Mouse (Mus musculus) cerebellum, postnatal 25 days (tissue): ENCODE data around the gene 5730596B20Rik.

ENCODE experiments used
- DNase-seq, 2 experiments: peaks; one replicate each; pipeline ENCODE4 v3.0.0; 2021; ENCODE audit warnings: mixed read lengths in 2 of 2

The 5730596B20Rik gene

GRCm38 (mm10) chr6:52177061-52177735 lies at the start of gene 5730596B20Rik:
TSS of gene 5730596B20Rik (plus strand) at chr6:52177498.
- no peak for DNase-seq

DNA sequence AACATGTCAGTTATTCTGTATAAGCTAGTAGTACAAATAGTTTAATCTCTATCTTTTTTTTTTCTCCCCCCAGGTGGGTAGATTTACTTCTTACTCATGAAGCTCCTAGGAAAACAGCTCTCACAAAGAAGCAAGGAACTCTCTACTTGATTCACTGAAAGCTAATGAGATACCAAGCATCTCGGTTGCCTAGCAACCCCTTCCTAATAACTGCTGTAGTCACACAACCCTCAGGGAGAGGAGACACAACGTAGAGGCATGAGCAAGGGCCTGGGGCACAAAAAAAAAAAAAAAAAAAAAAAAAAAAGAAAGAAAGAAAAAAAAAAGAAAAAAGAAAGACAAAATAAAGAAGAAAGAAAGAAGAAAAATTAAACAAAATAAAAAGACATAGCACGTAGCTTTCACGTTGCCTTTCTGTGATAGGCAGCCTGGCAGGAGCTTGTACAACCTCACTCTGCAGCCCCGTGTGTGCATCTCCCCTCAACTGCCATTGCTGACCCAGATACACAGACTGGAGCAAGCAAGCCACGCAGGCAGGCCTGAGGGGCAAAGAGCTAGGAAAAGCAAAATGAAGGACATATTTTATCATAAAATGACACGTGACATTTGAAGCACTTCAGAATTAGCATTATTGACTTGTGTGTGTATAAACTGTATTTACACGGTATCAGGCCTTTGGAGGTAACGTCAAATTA lies 39.3 kb upstream of the 5730596B20Rik start:
- no peak for DNase-seq

DNA sequence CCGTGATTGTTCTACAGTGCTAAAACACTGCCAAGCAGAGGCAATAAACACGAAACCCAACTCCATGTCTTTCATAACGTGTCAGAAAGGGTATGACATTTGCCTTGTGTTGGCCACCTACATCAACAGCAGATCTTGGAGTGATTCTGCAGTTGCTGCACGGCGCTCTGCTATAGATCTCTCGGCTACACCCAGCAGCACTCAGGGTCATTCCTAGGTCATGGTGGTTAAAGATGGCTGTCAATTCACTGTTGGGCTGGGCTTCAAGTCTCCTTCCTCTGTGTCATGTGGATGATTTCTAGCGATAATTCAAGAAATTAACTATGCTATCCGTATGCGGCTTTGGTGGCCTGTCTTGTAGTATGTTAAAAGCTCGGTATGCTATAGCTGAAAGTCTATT lies 38.7 kb upstream of the 5730596B20Rik start:
- no peak for DNase-seq

DNA sequence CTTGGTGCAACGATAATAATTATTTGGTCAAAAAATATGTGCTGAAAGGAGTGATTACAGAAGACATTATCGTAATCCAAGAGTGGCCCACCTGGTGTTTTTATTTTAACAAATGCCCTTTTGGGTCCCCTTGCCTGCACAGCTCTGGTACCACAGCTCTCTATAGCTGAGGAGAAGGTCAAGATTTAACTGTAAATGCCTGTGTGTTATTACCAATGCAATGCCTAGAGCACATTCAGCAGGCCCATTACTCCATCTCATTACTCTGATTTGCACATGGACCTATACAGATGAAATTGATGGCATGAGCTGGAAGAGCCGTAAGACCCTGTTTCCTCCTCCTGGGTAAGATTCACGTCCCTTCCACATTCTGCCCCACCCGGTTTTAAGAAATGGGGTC lies 38.2 kb upstream of the 5730596B20Rik start:
- no peak for DNase-seq

- no peak for DNase-seq
Observed at GRCm38 (mm10) chr6:52150401-52150966, 26.8 kb upstream of the 5730596B20Rik start.

- no peak for DNase-seq
Observed at GRCm38 (mm10) chr6:52151571-52151970, 25.7 kb upstream of the 5730596B20Rik start.

- no peak for DNase-seq
Observed at GRCm38 (mm10) chr6:52152226-52153193, 24.8 kb upstream of the 5730596B20Rik start.

GRCm38 (mm10) chr6:52153270-52153669 lies 24.0 kb upstream of the 5730596B20Rik start:
- no peak for DNase-seq

DNA sequence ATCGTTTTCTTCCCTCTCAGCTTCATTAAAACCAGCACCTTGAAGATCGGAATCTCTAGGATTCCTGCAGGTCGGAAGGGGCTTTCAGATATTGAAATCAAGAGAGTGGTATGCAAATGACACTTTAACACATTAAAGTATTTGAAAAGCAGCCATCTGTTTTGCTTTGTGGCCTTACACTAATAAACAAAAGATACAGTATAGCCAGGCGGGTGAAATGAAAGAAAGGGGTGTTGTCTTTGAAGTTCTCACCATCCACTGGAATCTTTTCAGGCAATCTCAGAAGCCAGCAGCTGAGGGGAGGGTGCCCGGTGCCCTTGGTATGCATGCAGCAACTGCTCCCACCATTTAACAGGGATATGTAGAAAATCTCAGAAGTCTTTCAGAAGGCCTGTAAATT lies 23.3 kb upstream of the 5730596B20Rik start:
- no peak for DNase-seq

DNA sequence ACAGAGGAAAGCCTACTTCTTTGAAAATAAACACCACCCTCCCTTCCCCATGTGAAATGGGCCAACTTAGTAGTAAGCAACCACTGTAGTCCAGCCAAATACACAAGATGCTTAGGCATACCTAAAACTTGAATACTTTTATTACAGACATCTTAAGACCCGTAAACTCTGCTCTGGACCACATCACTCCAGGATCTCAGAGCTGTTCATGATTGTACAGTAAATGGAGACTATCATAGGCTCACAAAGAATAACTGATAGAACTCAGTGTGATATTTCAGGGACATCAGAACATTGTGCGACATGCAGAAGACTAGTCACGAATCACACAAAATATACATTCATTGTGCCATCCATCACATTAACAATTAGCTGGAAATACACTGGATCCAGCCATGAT lies 21.8 kb upstream of the 5730596B20Rik start:
- no peak for DNase-seq

DNA sequence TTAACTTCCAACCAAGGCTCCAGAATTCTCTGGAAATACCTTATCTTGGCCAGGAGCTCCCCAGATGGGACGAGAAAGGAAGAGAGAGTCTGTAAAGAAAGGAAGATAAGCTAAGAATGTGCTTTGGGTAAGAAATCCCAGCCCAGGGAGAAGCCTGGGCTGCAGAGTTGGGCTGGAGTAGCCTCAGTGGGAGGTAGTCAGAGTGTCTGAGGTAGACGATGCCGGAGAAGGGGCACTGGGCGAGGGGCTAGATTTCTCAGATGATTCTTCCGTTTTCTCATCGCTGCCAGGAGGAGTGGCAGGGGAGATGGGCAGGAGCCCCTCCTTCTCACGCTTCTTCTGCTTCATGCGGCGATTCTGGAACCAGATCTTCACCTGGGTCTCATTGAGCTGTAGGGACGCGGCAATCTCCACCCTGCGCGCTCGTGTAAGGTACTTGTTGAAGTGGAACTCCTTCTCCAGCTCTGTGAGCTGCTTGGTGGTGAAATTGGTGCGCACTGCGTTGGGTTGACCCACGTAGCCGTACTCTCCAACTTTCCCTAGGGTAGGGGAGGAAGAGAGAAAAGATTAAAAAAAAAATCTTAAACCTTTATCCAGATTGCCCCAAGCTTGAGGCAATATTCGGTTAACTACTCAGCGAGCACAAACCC lies 20.6 kb upstream of the 5730596B20Rik start:
- no peak for DNase-seq

DNA sequence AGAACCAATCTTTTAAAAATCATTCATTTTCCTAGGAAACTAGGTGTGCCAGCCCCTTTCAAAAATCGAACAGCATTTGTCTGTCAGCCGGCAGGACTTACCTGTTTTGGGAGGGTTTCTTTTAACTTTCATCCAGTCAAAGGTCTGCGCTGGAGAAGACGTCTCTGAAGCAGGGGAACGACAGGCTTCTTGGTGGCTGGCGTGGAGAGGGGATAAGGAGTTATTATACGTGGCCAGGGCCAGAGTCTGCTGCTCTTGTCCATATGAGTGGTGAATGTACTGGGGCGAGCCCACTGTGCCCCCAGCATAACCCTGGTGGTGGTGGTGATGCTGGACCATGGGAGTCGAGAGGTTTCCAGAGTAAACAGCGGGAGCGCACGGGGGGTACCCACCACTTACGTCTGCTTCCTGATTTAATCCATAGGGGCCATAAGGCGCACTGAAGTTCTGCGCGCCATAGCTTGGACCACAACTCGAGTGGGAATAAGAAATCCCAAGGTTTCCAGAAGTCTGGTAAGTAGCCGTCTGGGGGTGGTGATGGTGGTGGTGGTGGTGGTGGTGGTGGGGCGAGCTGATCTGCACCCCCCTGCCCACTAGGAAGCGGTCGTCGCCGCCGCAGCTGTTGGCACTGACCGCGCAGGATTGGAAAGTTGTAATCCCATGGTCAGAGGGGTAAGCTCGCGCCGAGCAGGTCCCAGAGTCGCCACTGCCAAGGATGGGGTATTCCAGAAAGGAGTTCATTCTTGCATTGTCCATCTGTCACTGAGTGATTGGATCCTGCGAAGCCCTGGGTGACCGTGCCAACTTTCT lies 19.6 kb upstream of the 5730596B20Rik start:
- no peak for DNase-seq

- DNase-seq: no peak
Observed at GRCm38 (mm10) chr6:52158276-52159051, 18.8 kb upstream of the 5730596B20Rik start, which contains the start of gene Hoxa1. TSS of gene Hoxa1 (minus strand) at chr6:52158317.

DNA sequence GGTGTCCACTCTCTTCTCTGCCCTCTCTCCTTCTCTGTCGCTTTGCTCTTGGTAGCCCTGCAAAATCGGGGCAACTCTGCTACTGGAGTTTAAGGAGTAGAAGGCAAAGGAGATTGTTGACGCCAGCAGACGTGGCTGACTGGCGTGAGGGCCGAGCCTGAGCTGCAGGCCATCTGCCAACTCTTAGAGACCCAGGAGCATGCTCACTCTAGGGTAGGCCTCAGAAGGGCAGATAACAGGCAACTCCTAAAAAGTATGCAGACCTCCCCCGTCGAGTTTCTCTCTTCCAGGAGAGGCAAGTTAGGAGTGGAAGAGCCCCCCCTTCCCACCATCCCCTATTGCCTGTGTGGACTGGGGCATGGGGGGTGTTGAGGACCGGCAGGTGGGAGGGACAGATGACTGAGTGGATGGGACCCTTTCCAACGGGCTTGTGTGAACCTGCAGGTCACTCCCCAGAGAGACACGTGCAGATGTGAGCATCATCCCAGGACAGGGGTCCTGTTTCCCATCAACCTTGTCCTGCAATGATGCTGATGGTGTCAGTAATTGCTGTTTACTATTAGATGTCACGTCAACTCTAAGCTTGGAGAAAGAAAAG lies 18.0 kb upstream of the 5730596B20Rik start:
- DNase-seq: no peak

DNA sequence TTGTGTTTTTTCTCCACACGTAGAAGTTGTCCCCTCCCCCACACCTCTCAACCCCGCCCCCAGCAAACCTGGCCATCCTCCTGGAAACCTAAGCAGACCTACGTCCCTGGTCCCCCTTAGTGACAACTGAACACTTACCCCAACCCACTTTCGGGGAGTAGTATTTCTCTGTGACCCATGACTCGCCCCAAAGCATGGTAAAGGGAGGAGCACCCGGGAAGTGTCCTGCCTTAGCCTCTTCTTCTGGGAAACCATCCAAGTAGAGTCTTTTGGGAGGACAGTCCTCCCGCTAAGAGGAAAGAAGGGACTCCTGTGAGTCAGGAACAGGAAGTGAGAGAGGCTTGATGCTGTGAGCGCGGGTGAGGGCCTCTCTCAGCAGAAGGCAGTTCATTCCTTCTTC lies 17.3 kb upstream of the 5730596B20Rik start:
- DNase-seq: no peak

- DNase-seq: no peak
Observed at GRCm38 (mm10) chr6:52160511-52161335, 16.6 kb upstream of the 5730596B20Rik start.

DNA sequence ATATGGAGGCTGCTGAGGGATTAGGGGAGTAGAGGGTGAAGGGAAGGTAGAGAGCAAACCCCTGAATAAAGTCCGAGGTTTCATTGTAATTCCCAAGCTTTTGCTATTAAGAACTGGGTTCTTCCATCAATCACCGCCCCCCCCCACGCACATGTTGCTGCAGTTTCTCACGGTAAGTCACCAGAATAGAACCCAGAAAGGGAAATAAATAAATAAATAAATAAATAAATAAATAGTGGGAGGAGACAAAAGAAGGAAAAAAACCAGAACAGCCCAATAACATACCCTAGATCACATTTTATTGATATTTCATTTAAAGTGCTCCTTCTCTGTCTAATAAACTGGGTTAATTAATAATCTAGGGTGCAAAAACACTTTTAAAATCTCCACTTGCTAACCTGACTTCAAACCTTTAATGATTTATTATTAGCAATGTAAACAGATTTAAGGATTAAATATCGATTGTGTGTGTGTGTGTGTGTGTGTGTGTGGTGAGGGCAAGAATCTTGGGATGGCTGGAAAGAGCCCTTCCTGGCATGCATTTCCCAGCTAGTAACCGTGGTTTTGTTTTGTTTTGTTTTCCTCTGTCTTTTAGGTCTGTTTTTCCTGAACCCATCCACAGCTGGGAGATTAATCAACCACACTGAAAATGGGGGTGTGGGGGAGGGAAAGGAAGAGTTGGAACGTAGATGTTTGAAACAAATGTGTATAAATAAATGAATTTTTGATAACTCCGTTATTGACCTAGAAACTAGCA lies 15.8 kb upstream of the 5730596B20Rik start:
- no peak for DNase-seq

- no peak for DNase-seq
Observed at GRCm38 (mm10) chr6:52162093-52162380, 15.3 kb upstream of the 5730596B20Rik start.
